Mouse (Mus musculus) forebrain, postnatal 0 days (tissue): ENCODE measurements around the gene Gm12166. TPM values are rescaled to one million over a fixed set of nuclear protein-coding genes. Genes with fewer than 3 reads are reported as not detected.
"Not testable (repeated sequence)": the region's sequence is repeated elsewhere in the genome, so short reads cannot be mapped to it uniquely, and the experiment has no call there.

Experiments used
- ATAC-seq: fragments of 200-750 bp; cut with Nextera tagmentation; 2 replicates; pipeline ENCODE4 v1.8.0; 2017; ENCODE audit warnings: mild to moderate bottlenecking, moderate library complexity
- DNase-seq: peaks from one replicate; pipeline ENCODE4 v3.0.0-alpha.2; 2015
- H3K27ac ChIP-seq: fragments of 300-500 bp; sonication (generic); 2 replicates; pipeline ENCODE4 v1.5.1; 2014; ENCODE audit warnings: low read depth, mild to moderate bottlenecking, antibody characterized with exemption, low read length, moderate library complexity, mixed read lengths
- H3K27me3 ChIP-seq: fragments of 300-500 bp; sonication (generic); 2 replicates; pipeline ENCODE4 v1.6.1; 2014; ENCODE audit warnings: mild to moderate bottlenecking, low read length, mixed read lengths; ENCODE audit not compliant: insufficient read depth
- H3K36me3 ChIP-seq: fragments of 300-500 bp; sonication (generic); 2 replicates; pipeline ENCODE4 v1.6.1; 2014; ENCODE audit warnings: mild to moderate bottlenecking, moderate library complexity; ENCODE audit not compliant: insufficient read depth
- H3K4me1 ChIP-seq: fragments of 300-500 bp; sonication (generic); 2 replicates; pipeline ENCODE4 v1.6.1; 2014; ENCODE audit warnings: antibody characterized with exemption; ENCODE audit not compliant: insufficient read depth
- H3K4me2 ChIP-seq: fragments of 300-500 bp; sonication (generic); 2 replicates; pipeline ENCODE4 v1.6.1; 2014; ENCODE audit warnings: low read depth, mild to moderate bottlenecking, moderate library complexity
- H3K4me3 ChIP-seq: fragments of 300-500 bp; sonication (generic); 2 replicates; pipeline ENCODE4 v1.5.1; 2014; ENCODE audit warnings: low read depth, low read length, mixed read lengths
- H3K9ac ChIP-seq: fragments of 300-500 bp; sonication (generic); 2 replicates; pipeline ENCODE4 v1.6.1; 2014; ENCODE audit warnings: mild to moderate bottlenecking
- H3K9me3 ChIP-seq: fragments of 300-500 bp; sonication (generic); 2 replicates; pipeline ENCODE4 v1.6.1; 2016; ENCODE audit warnings: low read length
- CTCF ChIP-seq: sonication (generic); IDR thresholded peaks from 2 replicates; pipeline ENCODE4 v1.5.1; 2016; ENCODE audit warnings: antibody characterized with exemption, control low read depth, low read depth
- WGBS: fragments of 180-500 bp; shearing (Covaris S2); extraction: QIAGEN DNeasy Blood & Tissue Kit; methylation state at CpG from one replicate; pipeline ENCODE4 v1.1.7; 2014; 5-methylcytosine and 5-hydroxymethylcytosine counted together
- polyA plus RNA-seq: library from polyadenylated mRNA; unstranded; fragments of >200 nt; fragmentation: Nextera tagmentation; extraction: Ambion mirVana; gene quantifications from 2 replicates; pipeline ENCODE4 v1.2.1, GENCODE M21; 2015
- total RNA-seq: library from RNA; depleted of rRNA; stranded (reverse); fragments of >200 nt; gene quantifications from 2 replicates; pipeline ENCODE4 v1.2.3, GENCODE M21; 2014; rRNA removed

The Gm12166 gene
- 9.2 and 15.1 TPM in 2 replicates for total RNA-seq
- polyA plus RNA-seq: 6.6 and 7.4 TPM in 2 replicates

- not testable (repeated sequence) for H3K27ac ChIP-seq, H3K4me3 ChIP-seq, H3K9me3 ChIP-seq, ATAC-seq, H3K4me2 ChIP-seq, H3K27me3 ChIP-seq, DNase-seq, H3K4me1 ChIP-seq, H3K36me3 ChIP-seq, H3K9ac ChIP-seq
- 28% methylated on average over 19 of the region's 19 CpGs for WGBS
- TF ChIP-seq CTCF: peak; percentile 51
These were observed at the start of gene Gm12166 for GRCm38 (mm10) chr11:46052105-46052659. Gene Gm12166 (minus strand): TSS chr11:46052321.

GRCm38 (mm10) chr11:46097062-46097461 is 44.9 kb upstream of the Gm12166 start:
- WGBS: 85% methylated on average over 3 of the region's 3 CpGs
- no peak for TF ChIP-seq CTCF

GRCm38 (mm10) chr11:46096265-46096649 is 44.1 kb upstream of the Gm12166 start:
- Histone ChIP-seq H3K4me1 (no peaks in the 10 kb centered on the region), H3K36me3 (peaks cover 21% of the 10 kb centered on the region), H3K4me3 (no peak overlapping the region), H3K27me3 (no peaks in the 10 kb centered on the region), H3K4me2 (no peak overlapping the region), H3K9ac (no peak overlapping the region), H3K27ac (no peak overlapping the region), H3K9me3 (no peaks in the 10 kb centered on the region)
- no peak for TF ChIP-seq CTCF
- WGBS: 95% methylated on average over 6 of the region's 6 CpGs
- DNase-seq (no peak), ATAC-seq (no peak)

More at GRCm38 (mm10) chr11:46097062-46097461, 44.9 kb upstream of the Gm12166 start:
- DNase-seq (no peak), ATAC-seq (no peak)
- Histone ChIP-seq H3K27ac (no peak overlapping the region), H3K4me2 (no peak overlapping the region), H3K9ac (no peak overlapping the region), H3K27me3 (no peaks in the 10 kb centered on the region), H3K9me3 (no peaks in the 10 kb centered on the region), H3K36me3 (peaks cover 21% of the 10 kb centered on the region), H3K4me1 (no peaks in the 10 kb centered on the region), H3K4me3 (no peak overlapping the region)

GRCm38 (mm10) chr11:46095477-46096264 is 43.5 kb upstream of the Gm12166 start:
- Histone ChIP-seq H3K27ac (no peak overlapping the region), H3K4me3 (no peak overlapping the region), H3K9ac (no peak overlapping the region), H3K36me3 (peaks cover 17% of the 10 kb centered on the region), H3K4me2 (no peak overlapping the region), H3K4me1 (no peaks in the 10 kb centered on the region), H3K27me3 (no peaks in the 10 kb centered on the region), H3K9me3 (no peaks in the 10 kb centered on the region)
- DNase-seq (no peak), ATAC-seq (no peak)
- 67% methylated on average over 9 of the region's 9 CpGs for WGBS
- TF ChIP-seq CTCF: no peak

GRCm38 (mm10) chr11:46092121-46092520 is 40.0 kb upstream of the Gm12166 start:
- 67% methylated on average over 4 of the region's 4 CpGs for WGBS
- DNase-seq (no peak), ATAC-seq (no peak)
- no peaks in the 10 kb centered on the region for H3K9me3 ChIP-seq
- H3K4me2 ChIP-seq: no peak overlapping the region
- no peak overlapping the region for H3K27ac ChIP-seq
- no peaks in the 10 kb centered on the region for H3K27me3 ChIP-seq
- H3K4me1 ChIP-seq: no peaks in the 10 kb centered on the region
- TF ChIP-seq CTCF: no peak
- no peak overlapping the region for H3K9ac ChIP-seq
- 0 out of 2 replicates have a peak, but pooled peaks cover 6% of the 10 kb centered on the region for H3K36me3 ChIP-seq
- no peak overlapping the region for H3K4me3 ChIP-seq

- no peak for DNase-seq
- Histone ChIP-seq H3K36me3 (0 out of 2 replicates have a peak, but pooled peaks cover 6% of the 10 kb centered on the region), H3K27ac (no peak overlapping the region), H3K9me3 (no peaks in the 10 kb centered on the region), H3K9ac (no peak overlapping the region), H3K4me1 (no peaks in the 10 kb centered on the region), H3K27me3 (no peaks in the 10 kb centered on the region), H3K4me3 (no peak overlapping the region), H3K4me2 (no peak overlapping the region)
- WGBS: 54% methylated on average over 10 of the region's 10 CpGs
- no peak for TF ChIP-seq CTCF
- ATAC-seq: no peak
These were observed 39.0 kb upstream of the Gm12166 start for GRCm38 (mm10) chr11:46090951-46091667.
